Mouse (Mus musculus) olfactory bulb, adult 2 months (tissue): ENCODE data around the gene Zfp300.

Experiments used
- CTCF ChIP-seq: fragments of 200-500 bp; IDR thresholded peaks from 2 replicates; pipeline ENCODE4 v1.5.1; 2012; ENCODE audit warnings: low read depth, mild to moderate bottlenecking, low read length, moderate library complexity; ENCODE audit not compliant: insufficient read depth
- POLR2A ChIP-seq: fragments of 200-500 bp; IDR thresholded peaks from 2 replicates; pipeline ENCODE4 v1.6.1; 2012; ENCODE audit warnings: mild to moderate bottlenecking, low read depth, low read length, moderate library complexity; ENCODE audit not compliant: insufficient read depth

- TF ChIP-seq POLR2A, result no peak
- TF ChIP-seq CTCF, result no peak
Measured at GRCm38 (mm10) chrX:21061460-21061859, 27.9 kb downstream of the Zfp300 start.
